Mouse (Mus musculus) heart, postnatal 10 days (tissue): ENCODE data around the gene Ubl3. TPM values are rescaled to one million over a fixed set of nuclear protein-coding genes. Genes with fewer than 3 reads are reported as not detected.

Experiments
- DNase-seq, 2 experiments: peaks; one replicate each; pipeline ENCODE4 v3.0.0; 2021
- intact Hi-C: fragments of 180-260 bp; cut with DNase I; formaldehyde crosslinking; loops from one replicate; pipeline ENCODE4 v1.15.1; 2025
- total RNA-seq, 2 experiments: library from RNA; stranded (reverse); gene quantifications; 2 replicates each; pipeline ENCODE4 v1.2.3; 2021

Gene Ubl3
- total RNA-seq, 2 experiments from 2014 or later, result 80.1 to 96.8 TPM

GRCm38 (mm10) chr5:148490391-148490790 lies 62.2 kb downstream of the Ubl3 start:
- no peak for DNase-seq
- intact Hi-C loops, result no loop called here

- intact Hi-C loops, result loop anchor here (10.0 kb wide), 1 partner anchor 645 kb away; no protein-coding TSS in a partner anchor
- peak; percentile 79 to 83 for DNase-seq
Observed at GRCm38 (mm10) chr5:148489724-148490193, 62.8 kb downstream of the Ubl3 start.

GRCm38 (mm10) chr5:148488891-148489723 lies 63.5 kb downstream of the Ubl3 start:
- intact Hi-C loops, result loop anchor here (10.0 kb wide), 1 partner anchor 646 kb away; no protein-coding TSS in a partner anchor
- peak; percentile 19 to 20 for DNase-seq

DNA sequence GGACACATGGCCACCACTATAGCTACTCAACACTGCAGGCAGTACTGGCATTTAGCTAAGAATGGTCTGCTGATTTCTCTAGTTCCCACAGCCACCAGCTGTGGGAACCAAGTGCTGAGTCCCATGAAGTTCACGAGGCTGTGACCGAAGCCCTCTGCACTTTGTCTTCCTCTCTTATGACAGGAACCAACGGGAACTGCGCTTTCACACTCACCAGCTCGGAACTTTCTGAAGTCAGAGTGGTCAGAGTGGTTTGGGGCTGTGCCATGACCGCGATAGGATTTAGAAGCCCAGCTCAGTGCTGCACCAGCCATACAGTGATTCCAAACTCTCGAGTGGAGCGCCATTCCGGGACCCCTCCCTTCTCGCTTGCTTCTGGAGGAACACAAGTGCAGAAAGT lies 66.4 kb downstream of the Ubl3 start:
- DNase-seq, result no peak
- intact Hi-C loops, result loop anchor here (10.0 kb wide), 1 partner anchor 649 kb away; no protein-coding TSS in a partner anchor

DNA sequence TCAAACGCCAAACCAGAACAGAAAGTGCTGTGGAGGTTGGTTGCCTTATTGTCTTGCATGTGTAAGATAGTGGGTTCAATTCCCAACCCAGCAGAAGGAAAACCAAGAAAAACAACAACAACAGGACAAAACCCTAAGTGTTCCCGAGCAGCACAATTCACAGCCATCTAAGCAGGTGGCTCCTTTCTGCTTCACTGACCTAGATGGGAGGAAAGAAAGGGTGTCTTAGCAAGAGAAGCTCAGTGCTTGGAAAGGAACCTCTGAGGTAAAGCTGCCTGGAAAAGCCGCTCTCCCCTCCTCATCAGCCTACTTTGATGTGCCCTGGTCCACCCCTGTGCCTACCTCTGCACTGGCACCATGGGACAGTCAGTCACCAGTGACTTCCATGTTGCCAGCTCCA lies 70.8 kb downstream of the Ubl3 start:
- no peak for DNase-seq
- intact Hi-C loops, result loop anchor here (10.0 kb wide), 1 partner anchor 653 kb away; no protein-coding TSS in a partner anchor

- intact Hi-C loops, result no loop called here
- DNase-seq, result no peak
Observed at GRCm38 (mm10) chr5:148474346-148474745, 78.2 kb downstream of the Ubl3 start.

- DNase-seq, result no peak
- intact Hi-C loops, result no loop called here
Observed at GRCm38 (mm10) chr5:148468626-148469441, 83.8 kb downstream of the Ubl3 start.

DNA sequence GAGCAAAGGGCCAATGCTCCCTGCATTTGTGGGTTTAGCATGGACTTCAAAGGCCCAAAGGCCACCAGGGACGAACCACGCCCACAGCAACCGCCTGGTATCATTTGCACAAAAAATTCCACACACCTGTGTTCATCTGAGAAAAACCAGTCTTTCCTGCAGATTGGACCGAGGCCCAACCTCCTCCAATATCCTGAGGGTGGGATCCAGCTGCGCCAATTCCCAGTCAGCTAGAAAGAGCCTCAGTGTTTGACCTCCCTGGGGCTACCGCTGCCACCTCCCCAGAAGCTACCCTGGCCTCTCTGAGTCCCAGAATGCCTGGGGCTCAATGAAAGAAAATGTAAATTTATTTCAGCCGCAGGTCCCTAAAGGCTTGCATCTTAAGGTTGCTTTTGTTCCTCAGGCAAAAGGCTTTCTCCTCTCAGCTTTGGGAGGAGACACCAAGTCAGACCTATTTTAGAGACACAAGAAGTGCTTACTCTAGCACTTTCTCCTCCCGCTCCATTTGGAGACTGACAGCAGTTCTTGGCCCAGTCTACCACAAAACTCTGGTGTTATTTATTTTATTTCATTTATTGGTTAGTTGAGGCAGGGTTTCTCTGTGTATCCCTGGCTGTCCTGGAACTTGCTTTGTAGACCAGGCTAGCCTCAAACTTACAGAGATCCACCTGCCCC lies 85.5 kb downstream of the Ubl3 start:
- DNase-seq, result no peak
- intact Hi-C loops, result no loop called here

DNA sequence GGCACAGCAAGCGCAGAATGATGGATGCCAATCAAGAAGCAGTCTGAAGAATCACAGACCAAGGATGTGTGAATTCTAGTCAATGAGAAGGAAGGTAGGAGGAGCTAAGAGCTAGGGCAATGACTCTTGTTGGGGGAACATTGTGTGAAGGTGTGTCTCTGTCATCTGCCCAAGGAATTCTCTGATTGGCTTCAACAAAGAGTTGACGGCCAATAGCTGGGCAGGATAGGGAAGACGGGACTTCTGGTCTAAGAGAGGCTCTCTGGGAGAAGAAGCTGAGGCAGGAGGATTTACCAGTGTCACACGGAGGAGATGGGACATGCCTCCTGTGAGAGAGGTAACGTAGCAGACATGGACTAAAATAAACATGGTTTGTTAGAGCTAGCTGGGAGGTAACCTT lies 86.5 kb downstream of the Ubl3 start:
- DNase-seq, result no peak

DNA sequence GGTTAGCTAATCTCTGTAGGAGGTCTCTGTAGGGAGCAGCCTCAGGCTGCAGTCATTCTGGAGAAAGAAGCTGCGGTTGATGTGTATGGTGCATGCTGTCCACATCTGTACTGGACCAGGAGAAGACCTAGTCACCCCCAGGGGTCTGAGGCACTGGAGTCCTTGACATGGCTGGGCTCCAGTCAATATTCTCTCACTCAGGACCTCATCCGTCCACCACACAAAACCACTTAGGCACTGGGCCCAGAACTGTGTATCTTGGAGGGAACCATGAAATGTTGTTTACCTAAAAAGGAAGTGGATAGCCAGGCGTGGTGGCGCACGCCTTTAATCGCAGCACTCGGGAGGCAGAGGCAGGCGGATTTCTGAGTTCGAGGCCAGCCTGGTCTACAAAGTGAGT lies 87.5 kb downstream of the Ubl3 start:
- DNase-seq, result no peak
- intact Hi-C loops, result no loop called here

More for the DNA sequence above, 86.5 kb downstream of the Ubl3 start:
- intact Hi-C loops, result no loop called here

- DNase-seq, result no peak
- intact Hi-C loops, result no loop called here
Observed at GRCm38 (mm10) chr5:148464489-148464888, 88.1 kb downstream of the Ubl3 start.

DNA sequence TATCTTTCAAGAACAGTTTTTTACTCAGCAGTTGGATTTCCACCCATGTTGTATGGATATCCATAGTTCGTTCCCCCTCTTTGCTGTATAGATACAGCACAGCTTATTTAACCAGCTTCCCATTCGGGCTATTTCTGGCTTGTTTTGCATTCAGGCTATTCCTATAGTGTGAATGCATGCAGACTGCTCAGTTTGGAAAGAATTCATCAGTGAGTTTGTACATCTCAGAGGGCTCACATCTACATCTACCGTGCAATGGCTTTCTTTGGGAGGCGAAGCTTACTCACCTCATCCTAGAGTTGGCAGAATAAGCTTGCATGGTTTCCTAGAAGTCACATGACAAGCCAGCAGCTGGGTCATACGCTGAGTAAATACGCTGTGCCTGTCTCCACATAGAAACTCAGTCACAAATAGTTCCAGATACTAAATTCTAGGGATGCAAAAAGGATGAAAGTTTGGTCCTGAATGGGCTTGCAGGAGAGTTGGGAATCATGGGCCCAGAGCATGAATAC lies 88.8 kb downstream of the Ubl3 start:
- no peak for DNase-seq
- intact Hi-C loops, result no loop called here

Other genes starting within 250 kb of the Ubl3 start
- 10 to 100 TPM; 22.5 to 23.5 TPM for gene Slc7a1, start 152.9 kb downstream of the Ubl3 start, total RNA-seq